Comparison of ENCODE assay signal across 18 mouse cellular contexts in genomic region chr11:71357089-71357488, GRCm38 (mm10).
DNase-seq lines count a peak whose midpoint lies in the region; ATAC-seq and TF ChIP-seq lines count a peak whose summit lies in the region.
"Had no signal": no experiment of that assay in that cellular context is flagged by ENCODE, and none has a peak within 500 bp of the region (broad histone marks: within the 10 kb centered on the region; RNA-seq: fewer than 3 reads in every experiment).

No protein-coding gene starts in this region.

- H3K4me1 ChIP-seq in hindbrain, postnatal 0 days (ENCODE audit: insufficient read depth, low read length), result no peaks in the 10 kb centered on the region
- H3K4me1 ChIP-seq in hindbrain, embryonic 12.5 days, result no peaks in the 10 kb centered on the region
- no peaks in the 10 kb centered on the region for H3K4me1 ChIP-seq in midbrain, embryonic 14.5 days (ENCODE audit: control insufficient read depth, insufficient read depth, low read length)
- H3K4me1 ChIP-seq in midbrain, embryonic 15.5 days, result no peaks in the 10 kb centered on the region
- H3K4me1 ChIP-seq: embryonic facial prominence, embryonic 12.5 days; heart, embryonic 10.5 days; liver, embryonic 13.5 days had no signal

- H3K27ac ChIP-seq in hindbrain, postnatal 0 days, result no peak overlapping the region
- no peak overlapping the region for H3K27ac ChIP-seq in hindbrain, embryonic 12.5 days
- no peak overlapping the region for H3K27ac ChIP-seq in midbrain, embryonic 14.5 days (replicated peaks; ENCODE audit: low read depth, low read length)
- H3K27ac ChIP-seq in midbrain, embryonic 15.5 days, result no peak overlapping the region
- H3K27ac ChIP-seq: embryonic facial prominence, embryonic 12.5 days; heart, embryonic 10.5 days; hindbrain, embryonic 15.5 days; liver, embryonic 13.5 days; neural tube, embryonic 13.5 days had no signal

- no peak for ATAC-seq in hindbrain, postnatal 0 days
- ATAC-seq in hindbrain, embryonic 12.5 days (ENCODE audit: low FRiP score), result no peak
- ATAC-seq in midbrain, embryonic 14.5 days (ENCODE audit: low FRiP score, low TSS enrichment), result no peak
- ATAC-seq in midbrain, embryonic 15.5 days (replicated peaks), result no peak

- H3K9ac ChIP-seq in hindbrain, postnatal 0 days (replicated peaks; ENCODE audit: low read length), result no peak overlapping the region
- H3K9ac ChIP-seq in hindbrain, embryonic 12.5 days, result no peak overlapping the region
- H3K9ac ChIP-seq in midbrain, embryonic 14.5 days (replicated peaks; ENCODE audit: low read length), result no peak overlapping the region
- no peak overlapping the region for H3K9ac ChIP-seq in midbrain, embryonic 15.5 days
- H3K9ac ChIP-seq: embryonic facial prominence, embryonic 12.5 days; hindbrain, embryonic 15.5 days; liver, embryonic 13.5 days; neural tube, embryonic 13.5 days had no signal

- 27% methylated on average over 3 of the region's 3 CpGs for WGBS in hindbrain, postnatal 0 days
- WGBS in hindbrain, embryonic 12.5 days, result 49% methylated on average over 3 of the region's 3 CpGs
- 27% methylated on average over 3 of the region's 3 CpGs for WGBS in midbrain, embryonic 14.5 days
- 34% methylated on average over 3 of the region's 3 CpGs for WGBS in midbrain, embryonic 15.5 days

- no peak overlapping the region for H3K4me2 ChIP-seq in hindbrain, postnatal 0 days (ENCODE audit: low read depth, low read length)
- H3K4me2 ChIP-seq in hindbrain, embryonic 12.5 days (replicated peaks), result no peak overlapping the region
- H3K4me2 ChIP-seq in midbrain, embryonic 14.5 days (ENCODE audit: low read length), result no peak overlapping the region
- no peak overlapping the region for H3K4me2 ChIP-seq in midbrain, embryonic 15.5 days
- H3K4me2 ChIP-seq: embryonic facial prominence, embryonic 12.5 days; hindbrain, embryonic 15.5 days; liver, embryonic 13.5 days; neural tube, embryonic 13.5 days had no signal

- no peaks in the 10 kb centered on the region for H3K9me3 ChIP-seq in hindbrain, postnatal 0 days (ENCODE audit: low read length)
- no peaks in the 10 kb centered on the region for H3K9me3 ChIP-seq in hindbrain, embryonic 12.5 days (replicated peaks)
- no peaks in the 10 kb centered on the region for H3K9me3 ChIP-seq in midbrain, embryonic 14.5 days (ENCODE audit: control insufficient read depth, low read length)
- no peaks in the 10 kb centered on the region for H3K9me3 ChIP-seq in midbrain, embryonic 15.5 days
- H3K9me3 ChIP-seq: embryonic facial prominence, embryonic 12.5 days; heart, embryonic 10.5 days; hindbrain, embryonic 15.5 days; liver, embryonic 13.5 days; neural tube, embryonic 13.5 days had no signal

- peak; percentile 47 for TF ChIP-seq CTCF in hindbrain, postnatal 0 days (IDR thresholded peaks at IDR 0.05; ENCODE audit: low read depth)

- H3K36me3 ChIP-seq in hindbrain, postnatal 0 days (ENCODE audit: insufficient read depth, low read length), result no peaks in the 10 kb centered on the region
- H3K36me3 ChIP-seq in hindbrain, embryonic 12.5 days, result no peaks in the 10 kb centered on the region
- no peaks in the 10 kb centered on the region for H3K36me3 ChIP-seq in midbrain, embryonic 14.5 days (ENCODE audit: control insufficient read depth, insufficient read depth, low read length)
- H3K36me3 ChIP-seq in midbrain, embryonic 15.5 days (replicated peaks), result no peaks in the 10 kb centered on the region
- H3K36me3 ChIP-seq: embryonic facial prominence, embryonic 12.5 days; heart, embryonic 10.5 days; hindbrain, embryonic 15.5 days; liver, embryonic 13.5 days; neural tube, embryonic 13.5 days had no signal

- H3K27me3 ChIP-seq in hindbrain, postnatal 0 days (ENCODE audit: insufficient read depth, low read length), result no peaks in the 10 kb centered on the region
- H3K27me3 ChIP-seq in hindbrain, embryonic 12.5 days, result no peaks in the 10 kb centered on the region
- H3K27me3 ChIP-seq in midbrain, embryonic 14.5 days (ENCODE audit: control insufficient read depth, insufficient read depth, low read length), result no peaks in the 10 kb centered on the region
- no peaks in the 10 kb centered on the region for H3K27me3 ChIP-seq in midbrain, embryonic 15.5 days (replicated peaks)
- H3K27me3 ChIP-seq: embryonic facial prominence, embryonic 12.5 days; hindbrain, embryonic 15.5 days; liver, embryonic 13.5 days; neural tube, embryonic 13.5 days had no signal

- H3K4me3 ChIP-seq in hindbrain, postnatal 0 days (ENCODE audit: low read length), result no peak overlapping the region
- H3K4me3 ChIP-seq in hindbrain, embryonic 12.5 days, result no peak overlapping the region
- H3K4me3 ChIP-seq in midbrain, embryonic 14.5 days (replicated peaks; ENCODE audit: low read depth, low read length), result no peak overlapping the region
- no peak overlapping the region for H3K4me3 ChIP-seq in midbrain, embryonic 15.5 days
- H3K4me3 ChIP-seq: embryonic facial prominence, embryonic 12.5 days; heart, embryonic 10.5 days; hindbrain, embryonic 15.5 days; liver, embryonic 13.5 days; neural tube, embryonic 13.5 days had no signal

- peak; percentile 10 for DNase-seq in embryo, embryonic 10.5 days (ENCODE audit: low spot score)
- no peak for DNase-seq in embryo, embryonic 10 days (ENCODE audit: low spot score)
- peak; percentile 28 for DNase-seq in hindbrain, postnatal 0 days (ENCODE audit: low spot score)
- peak; percentile 46 for DNase-seq in midbrain, embryonic 14.5 days
- DNase-seq in retina, postnatal 1 day, result peak; percentile 48
- no peak for DNase-seq in right cerebral cortex, postnatal 4 days
- DNase-seq: cerebellum, adult 11-12 months; gastrocnemius, postnatal 10 days; heart, postnatal 14 days; liver, embryonic 13.5 days; lung, postnatal 14 days; thymus, postnatal 36 days had no signal

Comparison
In these comparisons a context has a peak if more than half of its experiments do, and no peak if none do; other contexts are left out.
1. DNase-seq: peak in embryo, embryonic 10.5 days (single experiment), hindbrain, postnatal 0 days (single experiment), midbrain, embryonic 14.5 days (single experiment) and retina, postnatal 1 day (single experiment); none in embryo, embryonic 10 days (single experiment) and right cerebral cortex, postnatal 4 days (single experiment).